Mouse (Mus musculus) fat pad, adult 2 months (tissue): ENCODE results near the gene Zc3h7b.

Experiments used
- DNase-seq: peaks from one replicate; pipeline ENCODE4 v3.0.0-alpha.2; 2011; ENCODE audit warnings: low read depth, low spot score; ENCODE audit errors: extremely low read depth

The Zc3h7b gene

GRCm38 (mm10) chr15:81785701-81786100 lies 40.8 kb downstream of the Zc3h7b start:
- no peak for DNase-seq

GRCm38 (mm10) chr15:81787525-81787924 lies 42.7 kb downstream of the Zc3h7b start:
- DNase-seq = no peak

GRCm38 (mm10) chr15:81792444-81792843 lies 47.6 kb downstream of the Zc3h7b start:
- no peak for DNase-seq

GRCm38 (mm10) chr15:81796228-81796627 lies 51.4 kb downstream of the Zc3h7b start:
- no peak for DNase-seq

- DNase-seq = peak; percentile 71
Measured at GRCm38 (mm10) chr15:81797861-81798260, 53.0 kb downstream of the Zc3h7b start.

GRCm38 (mm10) chr15:81798421-81798820 lies 53.6 kb downstream of the Zc3h7b start:
- no peak for DNase-seq

GRCm38 (mm10) chr15:81800391-81800790 lies 55.5 kb downstream of the Zc3h7b start:
- DNase-seq = no peak

- DNase-seq = peak; percentile 57
Measured at GRCm38 (mm10) chr15:81802001-81802890, 57.4 kb downstream of the Zc3h7b start, which contains the start of gene Tef. Gene Tef, plus strand, starts transcription at chr15:81802421.

- no peak for DNase-seq
Measured at GRCm38 (mm10) chr15:81802941-81803351, 58.1 kb downstream of the Zc3h7b start.

GRCm38 (mm10) chr15:81803425-81803951 lies 58.6 kb downstream of the Zc3h7b start:
- no peak for DNase-seq

- no peak for DNase-seq
Measured at GRCm38 (mm10) chr15:81804172-81804571, 59.3 kb downstream of the Zc3h7b start.

- DNase-seq = no peak
Measured at GRCm38 (mm10) chr15:81804883-81805282, 60.0 kb downstream of the Zc3h7b start.

GRCm38 (mm10) chr15:81805624-81806023 lies 60.8 kb downstream of the Zc3h7b start:
- DNase-seq = no peak

- DNase-seq = peak; percentile 68
Measured at GRCm38 (mm10) chr15:81806621-81807404, 62.0 kb downstream of the Zc3h7b start.

GRCm38 (mm10) chr15:81808799-81809198 lies 63.9 kb downstream of the Zc3h7b start:
- no peak for DNase-seq

- DNase-seq = peak; percentile 66
Measured at GRCm38 (mm10) chr15:81809550-81809949, 64.7 kb downstream of the Zc3h7b start.

GRCm38 (mm10) chr15:81810150-81810549 lies 65.3 kb downstream of the Zc3h7b start:
- DNase-seq = peak; percentile 96

GRCm38 (mm10) chr15:81810671-81811598 lies 66.1 kb downstream of the Zc3h7b start:
- peak; percentile 66 for DNase-seq

- no peak for DNase-seq
Measured at GRCm38 (mm10) chr15:81811599-81811996, 66.7 kb downstream of the Zc3h7b start.

- no peak for DNase-seq
Measured at GRCm38 (mm10) chr15:81812287-81812686, 67.4 kb downstream of the Zc3h7b start.
